Mouse (Mus musculus) limb, embryonic 13.5 days (tissue): ENCODE measurements at regions not wholly inside any gene's neighbourhood (a gene's known extent, or its start where the extent isn't known, plus 50 kb on each side); places are given as distances from the start of the nearest gene placed in this dataset.
"Not testable (repeated sequence)": the region's sequence is repeated elsewhere in the genome, so short reads cannot be mapped to it uniquely, and the experiment has no call there.

Experiments used
- ATAC-seq: fragments of 200-750 bp; cut with Nextera tagmentation; 2 replicates; pipeline ENCODE4 v1.8.0; 2017; ENCODE audit warnings: low read depth, moderate number of reproducible peaks, moderate TSS enrichment; ENCODE audit not compliant: low FRiP score
- H3K27ac ChIP-seq: fragments of 300-500 bp; sonication (generic); 2 replicates; pipeline ENCODE4 v1.5.1; 2015; ENCODE audit warnings: inconsistent platforms, mild to moderate bottlenecking, moderate library complexity
- H3K27me3 ChIP-seq: fragments of 300-500 bp; sonication (generic); 2 replicates; pipeline ENCODE4 v1.6.1; 2015; ENCODE audit warnings: mild to moderate bottlenecking, inconsistent platforms
- H3K36me3 ChIP-seq: fragments of 300-500 bp; sonication (generic); 2 replicates; pipeline ENCODE4 v1.6.1; 2015; ENCODE audit warnings: inconsistent platforms, mild to moderate bottlenecking, moderate library complexity
- H3K4me1 ChIP-seq: fragments of 300-500 bp; sonication (generic); 2 replicates; pipeline ENCODE4 v1.6.1; 2015; ENCODE audit warnings: inconsistent platforms
- H3K4me2 ChIP-seq: fragments of 300-500 bp; sonication (generic); replicated peaks from 2 replicates; pipeline ENCODE4 v1.6.1; 2015; ENCODE audit warnings: inconsistent platforms, mild to moderate bottlenecking, moderate library complexity
- H3K4me3 ChIP-seq: fragments of 300-500 bp; sonication (generic); 2 replicates; pipeline ENCODE4 v1.5.1; 2015; ENCODE audit warnings: moderate library complexity, mild to moderate bottlenecking, inconsistent platforms
- H3K9ac ChIP-seq: fragments of 300-500 bp; sonication (generic); 2 replicates; pipeline ENCODE4 v1.6.1; 2015; ENCODE audit warnings: mild to moderate bottlenecking, inconsistent platforms
- H3K9me3 ChIP-seq: fragments of 300-500 bp; sonication (generic); 2 replicates; pipeline ENCODE4 v1.6.1; 2016; ENCODE audit warnings: inconsistent platforms
- WGBS: fragments of 180-500 bp; shearing (Covaris S2); methylation state at CpG from one replicate; pipeline ENCODE4 v1.1.7; 2015; 5-methylcytosine and 5-hydroxymethylcytosine counted together

DNA sequence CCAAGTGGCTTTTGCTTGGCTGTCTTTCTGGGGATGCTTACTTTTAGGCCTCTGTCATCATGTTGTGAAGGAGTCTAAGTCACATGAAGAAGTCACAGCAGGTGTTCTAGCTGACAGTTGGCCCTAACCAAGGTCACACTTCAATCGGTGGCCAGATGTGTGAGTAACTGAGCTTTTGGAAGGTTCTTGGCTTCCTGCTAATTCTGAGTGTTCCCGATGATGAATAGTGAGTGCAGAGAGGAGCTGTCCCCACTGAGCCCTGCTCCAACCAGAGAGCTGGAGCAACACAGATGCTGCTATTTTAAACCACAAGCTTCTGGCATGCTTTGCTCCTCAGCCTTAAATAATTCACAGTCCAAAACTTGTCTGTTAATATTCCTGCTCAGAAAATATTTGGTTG lies 1966.6 kb downstream of the 9330182O14Rik start:
- no peak overlapping the region for H3K27ac ChIP-seq
- no peaks in the 10 kb centered on the region for H3K9me3 ChIP-seq
- peaks cover 5% of the 10 kb centered on the region; the same call in 1 of the 2 replicates for H3K4me1 ChIP-seq
- 30% methylated on average over 2 of the region's 2 CpGs for WGBS
- no peak overlapping the region for H3K4me2 ChIP-seq
- no peaks in the 10 kb centered on the region for H3K27me3 ChIP-seq
- H3K9ac ChIP-seq: no peak overlapping the region
- ATAC-seq: no peak
- H3K4me3 ChIP-seq: no peak overlapping the region
- no peaks in the 10 kb centered on the region for H3K36me3 ChIP-seq

DNA sequence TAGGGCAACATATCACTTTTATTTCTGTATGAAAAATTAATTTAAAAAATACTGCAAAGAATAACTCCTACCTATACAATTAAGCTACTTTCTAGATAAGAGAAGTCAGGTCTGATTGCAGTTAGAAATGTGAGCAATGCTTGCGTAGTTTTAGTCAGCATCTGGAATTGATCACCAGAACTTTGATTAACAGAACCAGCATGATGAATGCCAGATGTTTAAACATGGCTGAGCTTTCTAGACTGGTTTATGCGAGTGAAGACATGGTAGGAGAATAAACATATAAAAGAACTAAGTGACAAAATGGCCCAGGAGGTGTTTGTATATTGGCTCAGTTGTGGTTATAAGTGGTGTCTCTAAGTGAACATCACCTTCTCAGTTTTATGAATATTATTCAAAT lies 1970.7 kb downstream of the 9330182O14Rik start:
- ATAC-seq: peak; percentile 68; the same call in 1 of the 2 replicates
- Histone ChIP-seq H3K9me3 (no peaks in the 10 kb centered on the region), H3K9ac (no peak overlapping the region), H3K27ac (no peak overlapping the region), H3K4me3 (no peak overlapping the region), H3K4me2 (no peak overlapping the region), H3K27me3 (no peaks in the 10 kb centered on the region), H3K4me1 (peaks cover 13% of the 10 kb centered on the region; the same call in 1 of the 2 replicates), H3K36me3 (no peaks in the 10 kb centered on the region)
- WGBS: 10% methylated on average over 2 of the region's 2 CpGs

DNA sequence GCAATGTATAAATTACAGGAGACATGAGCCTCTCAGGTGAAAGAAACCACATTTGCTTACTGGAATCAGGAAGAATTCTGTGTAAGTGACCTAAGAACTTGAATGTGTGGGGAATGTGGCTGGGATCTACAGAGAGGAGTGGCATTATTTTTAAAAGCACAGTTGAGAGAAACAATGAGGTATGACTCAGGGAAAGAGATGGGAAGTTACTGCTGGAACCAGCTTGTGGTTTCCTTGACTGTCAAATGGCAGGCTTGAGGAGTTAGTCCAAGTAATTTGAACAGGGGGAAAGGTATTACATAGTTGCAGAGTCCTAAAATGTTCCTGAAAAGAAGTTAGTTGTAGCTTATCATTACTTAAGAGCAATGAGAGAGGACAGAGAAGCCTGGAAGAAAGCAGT lies 1972.9 kb downstream of the 9330182O14Rik start:
- Histone ChIP-seq H3K27ac (no peak overlapping the region), H3K9me3 (no peaks in the 10 kb centered on the region), H3K36me3 (no peaks in the 10 kb centered on the region), H3K4me1 (peaks cover 17% of the 10 kb centered on the region; the same call in 1 of the 2 replicates), H3K27me3 (no peaks in the 10 kb centered on the region), H3K4me2 (no peak overlapping the region), H3K9ac (no peak overlapping the region), H3K4me3 (no peak overlapping the region)
- ATAC-seq: no peak

GRCm38 (mm10) chr15:42111811-42112210 lies 1977.6 kb downstream of the 9330182O14Rik start:
- H3K4me3 ChIP-seq: no peak overlapping the region
- H3K36me3 ChIP-seq: no peaks in the 10 kb centered on the region
- no peak overlapping the region for H3K27ac ChIP-seq
- no peak overlapping the region for H3K4me2 ChIP-seq
- 25% methylated on average over 5 of the region's 5 CpGs for WGBS
- H3K27me3 ChIP-seq: no peaks in the 10 kb centered on the region
- no peaks in the 10 kb centered on the region for H3K9me3 ChIP-seq
- H3K9ac ChIP-seq: no peak overlapping the region
- H3K4me1 ChIP-seq: peaks cover 15% of the 10 kb centered on the region; the same call in 1 of the 2 replicates
- no peak; the same call in 1 of the 2 replicates for ATAC-seq

DNA sequence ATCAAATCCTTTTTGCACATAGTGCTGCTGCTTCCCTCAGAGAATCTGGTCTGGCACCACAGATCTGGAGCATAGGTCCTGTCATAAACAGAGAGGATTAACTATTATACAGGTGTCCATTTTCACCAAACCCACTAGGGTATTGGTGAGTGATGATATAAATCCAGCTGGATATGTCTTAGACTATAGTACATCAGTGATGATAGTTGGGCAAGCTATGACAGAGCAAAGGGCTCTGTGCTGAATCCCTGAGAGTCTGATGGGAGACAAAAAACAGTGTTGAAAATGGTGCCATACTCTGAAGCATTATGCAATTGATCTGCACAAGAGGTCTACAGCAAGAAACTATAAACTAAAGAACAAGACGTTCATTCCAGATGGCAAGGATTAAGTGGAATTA lies 1993.3 kb downstream of the 9330182O14Rik start:
- WGBS: 36% methylated on average over 1 of the region's 1 CpGs
- Histone ChIP-seq H3K4me3 (no peak overlapping the region), H3K4me2 (no peak overlapping the region), H3K9me3 (no peaks in the 10 kb centered on the region), H3K4me1 (no peaks in the 10 kb centered on the region), H3K27ac (no peak overlapping the region), H3K9ac (no peak overlapping the region), H3K36me3 (no peaks in the 10 kb centered on the region), H3K27me3 (no peaks in the 10 kb centered on the region)
- no peak for ATAC-seq

DNA sequence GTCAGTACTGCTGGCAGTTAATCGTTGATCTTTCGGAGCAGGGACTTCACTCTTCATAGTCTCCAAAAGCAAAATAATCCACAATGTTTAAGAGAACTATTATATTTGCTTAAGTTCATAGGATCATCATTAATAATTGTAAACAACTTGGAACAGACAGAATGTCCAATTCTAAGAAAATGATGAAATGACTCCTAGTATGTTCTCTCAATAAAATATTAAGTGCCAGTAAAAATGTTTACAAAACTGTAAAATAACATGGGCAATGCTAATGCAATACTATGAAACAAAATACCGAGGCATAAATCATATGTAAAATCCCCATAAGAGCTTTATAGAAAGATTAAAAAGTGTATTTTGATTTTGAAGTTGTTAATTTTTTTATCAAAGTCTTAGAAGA lies 1994.8 kb downstream of the 9330182O14Rik start:
- no peak overlapping the region for H3K9ac ChIP-seq
- 76% methylated on average over 3 of the region's 3 CpGs for WGBS
- no peak overlapping the region for H3K4me2 ChIP-seq
- H3K4me3 ChIP-seq: no peak overlapping the region
- no peaks in the 10 kb centered on the region for H3K9me3 ChIP-seq
- H3K27me3 ChIP-seq: no peaks in the 10 kb centered on the region
- ATAC-seq: no peak
- no peaks in the 10 kb centered on the region for H3K36me3 ChIP-seq
- H3K4me1 ChIP-seq: no peaks in the 10 kb centered on the region
- no peak overlapping the region for H3K27ac ChIP-seq

- H3K36me3 ChIP-seq: no peaks in the 10 kb centered on the region
- no peak overlapping the region for H3K9ac ChIP-seq
- H3K9me3 ChIP-seq: no peaks in the 10 kb centered on the region
- no peak overlapping the region for H3K27ac ChIP-seq
- H3K4me3 ChIP-seq: no peak overlapping the region
- H3K4me1 ChIP-seq: no peaks in the 10 kb centered on the region
- no peaks in the 10 kb centered on the region for H3K27me3 ChIP-seq
- H3K4me2 ChIP-seq: no peak overlapping the region
- ATAC-seq: no peak
Measured at GRCm38 (mm10) chr15:42166546-42166945, 2032.4 kb downstream of the 9330182O14Rik start.

GRCm38 (mm10) chr15:42177766-42178165 lies 2043.6 kb downstream of the 9330182O14Rik start:
- not testable (repeated sequence) for H3K4me1 ChIP-seq, H3K9me3 ChIP-seq, H3K36me3 ChIP-seq, H3K9ac ChIP-seq, H3K4me3 ChIP-seq, H3K27ac ChIP-seq, ATAC-seq, H3K4me2 ChIP-seq, H3K27me3 ChIP-seq
- 89% methylated on average over 1 of the region's 1 CpGs for WGBS

DNA sequence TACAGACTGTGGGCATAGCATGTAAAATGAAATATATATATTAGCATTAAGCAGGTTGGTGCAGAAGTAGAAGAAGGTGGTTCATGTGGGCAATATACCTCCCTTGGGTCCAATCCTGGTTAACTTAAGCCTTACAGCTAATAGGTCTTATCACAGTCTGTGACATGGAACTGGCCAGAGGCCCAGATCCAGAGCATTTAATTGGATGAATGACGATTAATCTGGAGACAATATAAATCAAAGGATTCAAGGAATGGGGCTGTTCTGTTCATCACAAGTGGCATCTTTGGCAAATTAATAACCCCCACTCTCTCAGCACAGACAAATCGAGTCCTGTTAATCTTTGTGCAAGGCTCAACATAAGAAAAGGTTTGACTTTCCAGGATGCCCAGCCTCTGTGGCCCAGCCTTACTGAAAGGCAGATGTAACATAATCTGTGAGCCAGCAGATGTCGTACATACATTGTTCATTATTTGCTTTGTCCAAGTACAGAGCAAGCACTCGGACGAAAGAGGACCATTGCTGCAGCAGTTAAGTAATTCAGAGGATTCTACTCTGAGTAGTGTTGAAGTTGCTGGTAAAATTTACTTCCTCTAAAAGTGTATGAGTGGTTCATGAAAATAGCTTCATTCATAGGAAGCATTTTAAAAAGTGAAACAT lies 2073.2 kb downstream of the 9330182O14Rik start:
- Histone ChIP-seq H3K4me1 (no peaks in the 10 kb centered on the region), H3K27ac (no peak overlapping the region), H3K36me3 (no peaks in the 10 kb centered on the region), H3K9me3 (no peaks in the 10 kb centered on the region), H3K4me2 (no peak overlapping the region), H3K4me3 (no peak overlapping the region), H3K27me3 (no peaks in the 10 kb centered on the region), H3K9ac (no peak overlapping the region)
- WGBS: 50% methylated on average over 5 of the region's 5 CpGs
- ATAC-seq: peak; percentile 44; the same call in 1 of the 2 replicates

- no peaks in the 10 kb centered on the region for H3K4me1 ChIP-seq
- no peaks in the 10 kb centered on the region for H3K9me3 ChIP-seq
- ATAC-seq: no peak
- no peak overlapping the region for H3K4me3 ChIP-seq
- H3K27me3 ChIP-seq: no peaks in the 10 kb centered on the region
- H3K9ac ChIP-seq: no peak overlapping the region
- no peak overlapping the region for H3K27ac ChIP-seq
- 90% methylated on average over 11 of the region's 11 CpGs for WGBS
- no peaks in the 10 kb centered on the region for H3K36me3 ChIP-seq
- no peak overlapping the region for H3K4me2 ChIP-seq
Measured at GRCm38 (mm10) chr15:42219496-42219895, 2085.3 kb downstream of the 9330182O14Rik start.

GRCm38 (mm10) chr15:42220005-42220404 lies 2085.8 kb downstream of the 9330182O14Rik start:
- no peaks in the 10 kb centered on the region for H3K36me3 ChIP-seq
- H3K4me2 ChIP-seq: no peak overlapping the region
- H3K4me1 ChIP-seq: no peaks in the 10 kb centered on the region
- H3K9ac ChIP-seq: no peak overlapping the region
- no peaks in the 10 kb centered on the region for H3K27me3 ChIP-seq
- H3K9me3 ChIP-seq: no peaks in the 10 kb centered on the region
- H3K4me3 ChIP-seq: no peak overlapping the region
- WGBS: 61% methylated on average over 3 of the region's 3 CpGs
- H3K27ac ChIP-seq: no peak overlapping the region
- no peak for ATAC-seq

- ATAC-seq: no peak
- no peak overlapping the region for H3K4me3 ChIP-seq
- H3K4me1 ChIP-seq: no peaks in the 10 kb centered on the region
- WGBS: 44% methylated on average over 1 of the region's 1 CpGs
- no peaks in the 10 kb centered on the region for H3K27me3 ChIP-seq
- H3K36me3 ChIP-seq: no peaks in the 10 kb centered on the region
- no peak overlapping the region for H3K9ac ChIP-seq
- H3K4me2 ChIP-seq: no peak overlapping the region
- no peak overlapping the region for H3K27ac ChIP-seq
- H3K9me3 ChIP-seq: no peaks in the 10 kb centered on the region
Measured at GRCm38 (mm10) chr15:42225006-42225405, 2090.8 kb downstream of the 9330182O14Rik start.

DNA sequence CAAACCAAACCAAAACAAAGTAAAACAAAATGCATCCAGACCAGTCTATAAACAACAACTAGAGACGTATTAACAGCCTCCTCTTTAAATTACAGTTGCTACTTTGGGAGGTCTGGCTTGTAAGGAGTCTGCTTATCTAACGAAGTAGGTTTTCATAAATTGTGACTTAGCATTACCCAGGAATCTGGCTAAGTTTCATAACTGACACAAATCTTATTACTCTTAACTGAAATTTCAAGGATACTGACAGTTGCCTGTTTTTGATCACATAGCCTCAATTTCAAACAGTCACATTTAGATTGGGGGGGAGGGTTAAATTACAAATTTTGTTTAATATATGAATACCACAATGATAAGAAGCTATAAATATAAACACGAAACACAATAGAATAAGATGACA lies 2097.5 kb downstream of the 9330182O14Rik start:
- 57% methylated on average over 3 of the region's 3 CpGs for WGBS
- ATAC-seq: no peak

More for the DNA sequence above, 2097.5 kb downstream of the 9330182O14Rik start:
- Histone ChIP-seq H3K4me2 (no peak overlapping the region), H3K4me1 (no peaks in the 10 kb centered on the region), H3K4me3 (no peak overlapping the region), H3K9me3 (peaks cover 11% of the 10 kb centered on the region), H3K9ac (no peak overlapping the region), H3K27me3 (no peaks in the 10 kb centered on the region), H3K36me3 (no peaks in the 10 kb centered on the region), H3K27ac (no peak overlapping the region)
